Mouse (Mus musculus) MEL (cell line): ENCODE measurements around the gene Kctd20. TPM values are rescaled to one million over a fixed set of nuclear protein-coding genes. Genes with fewer than 3 reads are reported as not detected.

Source experiments
- DNase-seq: peaks from one replicate; pipeline ENCODE4 v3.0.0; 2011; ENCODE audit warnings: low read depth, low spot score
- H3K27ac ChIP-seq: 2 replicates; pipeline ENCODE4 v1.5.1; 2012; ENCODE audit warnings: low read depth, mild to moderate bottlenecking, control low read depth, low read length, moderate library complexity; ENCODE audit not compliant: control insufficient read depth
- H3K27me3 ChIP-seq, 2 experiments: fragments of 150-350 bp in 1 of 2; sonication (generic) in 1 of 2; 2 replicates each; pipeline ENCODE4 v1.6.1; 2012; ENCODE audit warnings: low read length in 2 of 2, mild to moderate bottlenecking in 2 of 2, improper control_type of control experiment in 1 of 2, moderate library complexity in 1 of 2; ENCODE audit not compliant: insufficient read depth in 2 of 2, control insufficient read depth in 1 of 2
- H3K36me3 ChIP-seq, 2 experiments: 2 replicates each; pipeline ENCODE4 v1.6.1; 2012 to 2014; ENCODE audit warnings: low read length in 2 of 2, improper control_type of control experiment in 1 of 2, inconsistent platforms in 1 of 2, mild to moderate bottlenecking in 1 of 2; ENCODE audit not compliant: insufficient read depth in 2 of 2, control insufficient read depth in 1 of 2
- H3K4me1 ChIP-seq, 2 experiments: fragments of 150-350 bp in 1 of 2; sonication (generic) in 1 of 2; 2 replicates each; pipeline ENCODE4 v1.6.1; 2012; ENCODE audit warnings: low read length in 2 of 2, improper control_type of control experiment in 1 of 2, mild to moderate bottlenecking in 1 of 2; ENCODE audit not compliant: insufficient read depth in 2 of 2, control insufficient read depth in 1 of 2
- H3K4me3 ChIP-seq, 2 experiments: fragments of 150-350 bp in 1 of 2; sonication (generic) in 1 of 2; 2 replicates each; pipeline ENCODE4 v1.5.1; 2012; ENCODE audit warnings: low read depth in 2 of 2, low read length in 2 of 2, mild to moderate bottlenecking in 2 of 2, moderate library complexity in 2 of 2, control low read depth in 1 of 2, improper control_type of control experiment in 1 of 2; ENCODE audit not compliant: control insufficient read depth in 1 of 2, insufficient read depth in 1 of 2
- H3K79me2 ChIP-seq: 2 replicates; pipeline ENCODE4 v1.6.1; 2012; ENCODE audit warnings: mild to moderate bottlenecking, low read length, moderate library complexity; ENCODE audit not compliant: control insufficient read depth, poor library complexity, insufficient read depth
- H3K9ac ChIP-seq: 2 replicates; pipeline ENCODE4 v1.6.1; 2012; ENCODE audit warnings: low read depth, mild to moderate bottlenecking, control low read depth, low read length, moderate library complexity; ENCODE audit not compliant: control insufficient read depth, poor library complexity, severe bottlenecking
- H3K9me3 ChIP-seq: fragments of 150-350 bp; sonication (generic); replicated peaks from 2 replicates; pipeline ENCODE4 v1.6.1; 2012; ENCODE audit warnings: mild to moderate bottlenecking, low read length, improper control_type of control experiment, moderate library complexity; ENCODE audit not compliant: insufficient read depth
- BHLHE40 ChIP-seq: IDR thresholded peaks from 2 replicates; pipeline ENCODE4 v1.6.1; 2012; ENCODE audit warnings: low read depth, mild to moderate bottlenecking, inconsistent platforms, low read length, improper control_type of control experiment, borderline replicate concordance
- CHD1 ChIP-seq: IDR thresholded peaks from 2 replicates; pipeline ENCODE4 v1.6.1; 2012; ENCODE audit warnings: low read depth, mild to moderate bottlenecking, inconsistent platforms, low read length, improper control_type of control experiment
- CHD2 ChIP-seq: IDR thresholded peaks from 2 replicates; pipeline ENCODE4 v1.6.1; 2011; ENCODE audit warnings: low read length, improper control_type of control experiment
- CTCF ChIP-seq, 3 experiments: IDR thresholded peaks in 2 of 3; conservative IDR thresholded peaks in 1 of 3; 2 replicates each; pipeline ENCODE4 v1.5.1; 2011 to 2012; ENCODE audit warnings: low read length in 3 of 3, low read depth in 2 of 3, mild to moderate bottlenecking in 2 of 3, improper control_type of control experiment in 1 of 3, inconsistent platforms in 1 of 3, mixed read lengths in 1 of 3, moderate library complexity in 1 of 3; ENCODE audit not compliant: control insufficient read depth in 1 of 3, insufficient read depth in 1 of 3, poor library complexity in 1 of 3, severe bottlenecking in 1 of 3
- E2F4 ChIP-seq: IDR thresholded peaks from 2 replicates; pipeline ENCODE4 v1.6.1; 2011; ENCODE audit warnings: low read depth, low read length, improper control_type of control experiment, borderline replicate concordance
- EP300 ChIP-seq, 2 experiments: IDR thresholded peaks; 2 replicates each; pipeline ENCODE4 v1.6.1; 2011; ENCODE audit warnings: improper control_type of control experiment in 2 of 2, low read length in 2 of 2, low read depth in 1 of 2, mild to moderate bottlenecking in 1 of 2
- ETS1 ChIP-seq: IDR thresholded peaks from 2 replicates; pipeline ENCODE4 v1.6.1; 2012; ENCODE audit warnings: low read depth, mild to moderate bottlenecking, inconsistent platforms, low read length, improper control_type of control experiment, moderate library complexity
- GABPA ChIP-seq: IDR thresholded peaks from 2 replicates; pipeline ENCODE4 v1.6.1; 2012; ENCODE audit warnings: low read depth, mild to moderate bottlenecking, inconsistent platforms, low read length, improper control_type of control experiment, moderate library complexity
- GATA1 ChIP-seq: IDR thresholded peaks from 2 replicates; pipeline ENCODE4 v1.6.1; 2011; ENCODE audit warnings: low read depth, low read length, improper control_type of control experiment
- HCFC1 ChIP-seq: IDR thresholded peaks from 2 replicates; pipeline ENCODE4 v1.6.1; 2012; ENCODE audit warnings: low read depth, mild to moderate bottlenecking, inconsistent platforms, low read length, improper control_type of control experiment, moderate library complexity
- JUND ChIP-seq: IDR thresholded peaks from 2 replicates; pipeline ENCODE4 v1.6.1; 2011; ENCODE audit warnings: low read depth, mild to moderate bottlenecking, improper control_type of control experiment, low read length
- KAT2A ChIP-seq: conservative IDR thresholded peaks from 2 replicates; pipeline ENCODE4 v1.6.1; 2012; ENCODE audit warnings: low read depth, low read length, improper control_type of control experiment, inconsistent platforms
- MAFK ChIP-seq: IDR thresholded peaks from 2 replicates; pipeline ENCODE4 v1.6.1; 2011; ENCODE audit warnings: low read depth, mild to moderate bottlenecking, low read length, improper control_type of control experiment, borderline replicate concordance
- MAX ChIP-seq: IDR thresholded peaks from 2 replicates; pipeline ENCODE4 v1.6.1; 2011; ENCODE audit warnings: low read length, improper control_type of control experiment
- MAZ ChIP-seq: IDR thresholded peaks from 2 replicates; pipeline ENCODE4 v1.6.1; 2012; ENCODE audit warnings: low read depth, mild to moderate bottlenecking, inconsistent platforms, low read length, improper control_type of control experiment
- MEF2A ChIP-seq: IDR thresholded peaks from 2 replicates; pipeline ENCODE4 v1.6.1; 2014; ENCODE audit warnings: low read depth, mild to moderate bottlenecking, inconsistent platforms, low read length, improper control_type of control experiment; ENCODE audit not compliant: poor library complexity, insufficient replicate concordance, severe bottlenecking; ENCODE audit errors: extremely low read depth
- MXI1 ChIP-seq: IDR thresholded peaks from 2 replicates; pipeline ENCODE4 v1.6.1; 2011; ENCODE audit warnings: mild to moderate bottlenecking, low read depth, low read length, improper control_type of control experiment
- MYB ChIP-seq: IDR thresholded peaks from 2 replicates; pipeline ENCODE4 v1.6.1; 2011; ENCODE audit warnings: mild to moderate bottlenecking, low read depth, low read length, improper control_type of control experiment
- MYC ChIP-seq: IDR thresholded peaks from 2 replicates; pipeline ENCODE4 v1.6.1; 2011; ENCODE audit warnings: low read depth, mild to moderate bottlenecking, low read length, improper control_type of control experiment, moderate library complexity
- NELFE ChIP-seq: IDR thresholded peaks from 2 replicates; pipeline ENCODE4 v1.6.1; 2011; ENCODE audit warnings: low read depth, low read length, improper control_type of control experiment
- NRF1 ChIP-seq: IDR thresholded peaks from 2 replicates; pipeline ENCODE4 v1.6.1; 2014; ENCODE audit warnings: low read depth, mild to moderate bottlenecking, inconsistent platforms, low read length, improper control_type of control experiment, moderate library complexity; ENCODE audit not compliant: poor library complexity, insufficient read depth, severe bottlenecking
- POLR2A ChIP-seq, 2 experiments: IDR thresholded peaks; 2 replicates each; pipeline ENCODE4 v1.6.1; 2011 to 2012; ENCODE audit warnings: low read length in 2 of 2, mild to moderate bottlenecking in 2 of 2, control low read depth in 1 of 2, improper control_type of control experiment in 1 of 2, low read depth in 1 of 2, moderate library complexity in 1 of 2; ENCODE audit not compliant: control insufficient read depth in 1 of 2, insufficient read depth in 1 of 2, poor library complexity in 1 of 2
- POLR2AphosphoS2 ChIP-seq: IDR thresholded peaks from 2 replicates; pipeline ENCODE4 v1.6.1; 2011; ENCODE audit warnings: low read length, improper control_type of control experiment
- POLR2AphosphoS5 ChIP-seq: IDR thresholded peaks from 2 replicates; pipeline ENCODE4 v1.6.1; 2012; ENCODE audit warnings: low read depth, borderline replicate concordance, mild to moderate bottlenecking, inconsistent platforms, low read length, moderate library complexity, mixed read lengths
- RCOR1 ChIP-seq: IDR thresholded peaks from 2 replicates; pipeline ENCODE4 v1.6.1; 2012; ENCODE audit warnings: low read depth, mild to moderate bottlenecking, inconsistent platforms, low read length, improper control_type of control experiment
- SIN3A ChIP-seq: IDR thresholded peaks from 2 replicates; pipeline ENCODE4 v1.6.1; 2012; ENCODE audit warnings: low read length, improper control_type of control experiment, inconsistent platforms
- TAL1 ChIP-seq: IDR thresholded peaks from 2 replicates; pipeline ENCODE4 v1.6.1; 2012; ENCODE audit warnings: mild to moderate bottlenecking, inconsistent platforms, low read length, moderate library complexity, mixed read lengths
- TCF12 ChIP-seq: IDR thresholded peaks from 2 replicates; pipeline ENCODE4 v1.6.1; 2014; ENCODE audit warnings: low read depth, mild to moderate bottlenecking, inconsistent platforms, low read length, improper control_type of control experiment, moderate library complexity
- UBTF ChIP-seq: IDR thresholded peaks from 2 replicates; pipeline ENCODE4 v1.6.1; 2012; ENCODE audit warnings: low read depth, mild to moderate bottlenecking, inconsistent platforms, low read length, improper control_type of control experiment, moderate library complexity, borderline replicate concordance; ENCODE audit not compliant: insufficient read depth
- USF1 ChIP-seq: IDR thresholded peaks from 2 replicates; pipeline ENCODE4 v1.6.1; 2014; ENCODE audit warnings: low read depth, mild to moderate bottlenecking, inconsistent platforms, low read length, improper control_type of control experiment, moderate library complexity
- USF2 ChIP-seq, 2 experiments: IDR thresholded peaks; 2 replicates each; pipeline ENCODE4 v1.6.1; 2011 to 2012; ENCODE audit warnings: improper control_type of control experiment in 2 of 2, low read length in 2 of 2, borderline replicate concordance in 1 of 2, inconsistent platforms in 1 of 2, low read depth in 1 of 2, mild to moderate bottlenecking in 1 of 2; ENCODE audit not compliant: insufficient read depth in 1 of 2
- ZC3H11A ChIP-seq: IDR thresholded peaks from 2 replicates; pipeline ENCODE4 v1.6.1; 2012; ENCODE audit warnings: low read depth, mild to moderate bottlenecking, inconsistent platforms, low read length, improper control_type of control experiment
- ZKSCAN1 ChIP-seq: IDR thresholded peaks from 2 replicates; pipeline ENCODE4 v1.6.1; 2012; ENCODE audit warnings: low read depth, mild to moderate bottlenecking, inconsistent platforms, low read length, improper control_type of control experiment, moderate library complexity
- ZMIZ1 ChIP-seq: IDR thresholded peaks from 2 replicates; pipeline ENCODE4 v1.6.1; 2012; ENCODE audit warnings: low read depth, mild to moderate bottlenecking, inconsistent platforms, low read length, improper control_type of control experiment, moderate library complexity
- ZNF384 ChIP-seq: IDR thresholded peaks from 2 replicates; pipeline ENCODE4 v1.6.1; 2012; ENCODE audit warnings: low read depth, mild to moderate bottlenecking, inconsistent platforms, low read length, improper control_type of control experiment
- polyA plus RNA-seq, 2 experiments: library from polyadenylated mRNA; stranded (reverse) in 1 of 2; unstranded in 1 of 2; fragments of >175 nt in 1 of 2; fragments of >200 nt in 1 of 2; gene quantifications; 2 replicates each; pipeline versions ENCODE4 v1.2.1 to v1.2.4; 2012; ENCODE audit warnings: low replicate concordance in 2 of 2, low read depth in 1 of 2; ENCODE audit not compliant: insufficient read length in 2 of 2, insufficient read depth in 1 of 2, missing spikeins in 1 of 2
- total RNA-seq: library from RNA; depleted of rRNA; stranded (reverse); fragments of 300-350 nt; gene quantifications from 2 replicates; pipeline ENCODE4 v1.2.3, GENCODE M21; 2012

The Kctd20 gene
- total and polyA plus RNA-seq, 3 experiments = 41.8 to 65.4 TPM; not detected in 1

DNA sequence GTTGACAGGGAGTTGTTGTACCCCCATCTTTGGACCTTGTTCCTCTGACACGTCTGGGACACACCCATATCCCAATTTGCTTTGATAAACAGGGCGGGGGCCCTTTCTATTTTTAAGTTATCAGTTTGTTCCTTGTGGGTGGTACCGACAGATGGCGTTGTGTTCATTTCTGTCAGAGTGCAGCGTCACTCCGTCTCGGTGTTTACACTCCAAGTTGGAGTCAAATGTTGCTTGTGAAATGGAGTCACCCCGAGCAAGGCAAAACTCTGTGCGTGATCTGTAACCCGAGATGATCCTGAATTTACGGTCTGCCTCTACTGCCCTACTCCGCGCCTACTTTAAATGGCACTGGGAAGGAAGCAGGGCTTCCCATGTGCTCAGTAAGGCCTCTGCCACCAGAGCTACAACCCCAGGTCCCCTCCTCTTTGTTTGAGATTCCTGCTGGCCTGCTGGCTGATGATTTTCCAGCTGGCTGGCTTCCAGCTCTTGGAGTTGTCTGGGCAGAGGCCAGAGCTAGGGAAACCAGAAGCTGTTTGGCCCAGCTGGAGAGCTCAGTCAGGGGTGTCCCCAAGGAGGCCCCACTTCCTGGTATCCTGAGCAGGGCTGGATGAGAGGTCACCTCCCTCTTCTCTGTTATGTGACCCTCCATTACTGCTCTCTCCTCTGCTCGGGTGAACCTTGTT, 21.2 kb upstream of the Kctd20 start:
- H3K4me3 ChIP-seq = peak overlapping the region; percentile 32 to 39
- TF ChIP-seq USF1 (0 out of 2 replicates have a peak, but pooled peaks have one; percentile 12), SIN3A (peak; percentile 95), GATA1 (peak; percentile 82), MYB (no peak), KAT2A (no peak), ZKSCAN1 (no peak), UBTF (no peak), ZC3H11A (no peak), NELFE (peak; percentile 41; the same call in 1 of the 2 replicates), MAZ (peak; percentile 85; the same call in 1 of the 2 replicates), MEF2A (peak; percentile 98), NRF1 (no peak), MXI1 (peak; percentile 82), JUND (no peak), POLR2AphosphoS2 (no peak), CHD1 (no peak), MYC (peak; percentile 70), RCOR1 (peak; percentile 30; the same call in 1 of the 2 replicates), BHLHE40 (peak; percentile 55; the same call in 1 of the 2 replicates), CTCF (IDR thresholded peaks at IDR 0.05 in 2 of 3, conservative IDR thresholded peaks at IDR 0.05 in 1 of 3; ENCODE audit: control insufficient read depth in 1 of 3, insufficient read depth in 1 of 3, low read depth in 2 of 3, low read length in 3 of 3, poor library complexity in 1 of 3, severe bottlenecking in 1 of 3) (peak; percentile 50 to 73 (median 56); a peak in 5 of 6 replicates), POLR2AphosphoS5 (peak; percentile 40; the same call in 1 of the 2 replicates), EP300 (IDR thresholded peaks at IDR 0.05; ENCODE audit: low read depth in 1 of 2, low read length in 2 of 2) (peak; percentile 55 to 85), TAL1 (peak; percentile 84), TCF12 (peak; percentile 84), ETS1 (peak; percentile 93), E2F4 (no peak), USF2 (IDR thresholded peaks at IDR 0.05; ENCODE audit: borderline replicate concordance in 1 of 2, insufficient read depth in 1 of 2, low read depth in 1 of 2, low read length in 2 of 2) (no peak), MAX (peak; percentile 70), ZNF384 (no peak), CHD2 (no peak), GABPA (peak; percentile 73; the same call in 1 of the 2 replicates), MAFK (peak; percentile 58; the same call in 1 of the 2 replicates), ZMIZ1 (no peak), HCFC1 (peak; percentile 70), POLR2A (IDR thresholded peaks at IDR 0.05; ENCODE audit: control insufficient read depth in 1 of 2, insufficient read depth in 1 of 2, low read depth in 1 of 2, low read length in 2 of 2, poor library complexity in 1 of 2) (peak; percentile 40 to 52; a peak in 2 of 4 replicates)

More for the DNA sequence above, 21.2 kb upstream of the Kctd20 start:
- Histone ChIP-seq H3K9me3 (no peaks in the 10 kb centered on the region), H3K4me1 (peaks cover 0 to 20% of the 10 kb centered on the region in 2 experiments; a peak in 3 of 4 replicates), H3K27ac (peak overlapping the region; percentile 72), H3K36me3 (peaks cover 0 to 10% of the 10 kb centered on the region in 2 experiments; a peak in 2 of 4 replicates), H3K79me2 (no peaks in the 10 kb centered on the region; the same call in 1 of the 2 replicates), H3K9ac (peak overlapping the region; percentile 63), H3K27me3 (no peaks in the 10 kb centered on the region)
- DNase-seq = peak; percentile 92
